Mouse (Mus musculus): ENCODE results near the gene Inhba.

GRCm38 (mm10) chr13:16017338-16017737 lies 5.7 kb downstream of the Inhba start:
- TF ChIP-seq CTCF (IDR thresholded peaks at IDR 0.05; ENCODE audit: borderline replicate concordance, extremely low read depth, insufficient read depth, insufficient read length) (no peak), POLR2A (IDR thresholded peaks at IDR 0.05; ENCODE audit: borderline replicate concordance, extremely low read depth, insufficient read depth, insufficient read length, poor library complexity, severe bottlenecking) (no peak)

Measured in brain, embryonic 14.5 days (tissue).